Mouse (Mus musculus): ENCODE measurements around the gene Aptx. TPM values are rescaled to one million over a fixed set of nuclear protein-coding genes. Genes with fewer than 3 reads are reported as not detected.
A peak's percentile ranks its signal among the peaks of the same experiment; 100 is the strongest.

The Aptx gene
- 10 to 100 TPM; 12.9 to 13.0 TPM for total RNA-seq (2021)
- long read RNA-seq, experiment 1, full-length matches to known transcripts, result 4 of 16 reads
- long read RNA-seq, experiment 1, partial matches to known transcripts, result 5 of 16 reads
- long read RNA-seq, experiment 1, other reads (novel, unspliced or antisense), result 7 of 16 reads
- long read RNA-seq, experiment 2, full-length matches to known transcripts, result 5 of 13 reads
- long read RNA-seq, experiment 2, partial matches to known transcripts, result 6 of 13 reads
- long read RNA-seq, experiment 2, other reads (novel, unspliced or antisense), result 2 of 13 reads

GRCm38 (mm10) chr4:40702797-40703709 is at the start of gene Aptx:
Aptx (minus strand) TSS chr4:40703194.
- intact Hi-C loops (cut with DNase I; ENCODE audit: low total_unique reads), result no loop called here
- DNase-seq, result peak; percentile 93

GRCm38 (mm10) chr4:40735351-40735750 is 32.4 kb upstream of the Aptx start:
- DNase-seq, result no peak
- intact Hi-C loops (cut with DNase I; ENCODE audit: low total_unique reads), result no loop called here

- no peak for DNase-seq
- intact Hi-C loops (cut with DNase I; ENCODE audit: low total_unique reads), result no loop called here
Observed at GRCm38 (mm10) chr4:40731262-40731661, 28.3 kb upstream of the Aptx start.

GRCm38 (mm10) chr4:40727247-40727646 is 24.3 kb upstream of the Aptx start:
- intact Hi-C loops (cut with DNase I; ENCODE audit: low total_unique reads), result no loop called here
- DNase-seq, result no peak

GRCm38 (mm10) chr4:40725554-40725953 is 22.6 kb upstream of the Aptx start:
- no peak for DNase-seq
- intact Hi-C loops (cut with DNase I; ENCODE audit: low total_unique reads), result no loop called here

GRCm38 (mm10) chr4:40725141-40725540 is 22.1 kb upstream of the Aptx start:
- no peak for DNase-seq
- intact Hi-C loops (cut with DNase I; ENCODE audit: low total_unique reads), result no loop called here

- intact Hi-C loops (cut with DNase I; ENCODE audit: low total_unique reads), result no loop called here
Observed at GRCm38 (mm10) chr4:40722687-40723460, 19.9 kb upstream of the Aptx start.

GRCm38 (mm10) chr4:40722011-40722666 is 19.1 kb upstream of the Aptx start, which contains the start of gene Dnaja1:
Dnaja1 (plus strand) TSS chr4:40722150.
- intact Hi-C loops (cut with DNase I; ENCODE audit: low total_unique reads), result no loop called here
- peak; percentile 98 for DNase-seq

More at GRCm38 (mm10) chr4:40722687-40723460, 19.9 kb upstream of the Aptx start:
- DNase-seq, result peak; percentile 75

GRCm38 (mm10) chr4:40720910-40721309 is 17.9 kb upstream of the Aptx start:
- intact Hi-C loops (cut with DNase I; ENCODE audit: low total_unique reads), result no loop called here
- no peak for DNase-seq

- intact Hi-C loops (cut with DNase I; ENCODE audit: low total_unique reads), result no loop called here
Observed at GRCm38 (mm10) chr4:40717141-40717540, 14.1 kb upstream of the Aptx start.

GRCm38 (mm10) chr4:40703710-40704275 is 799 bp upstream of the Aptx start:
- intact Hi-C loops (cut with DNase I; ENCODE audit: low total_unique reads), result no loop called here
- no peak for DNase-seq

More at GRCm38 (mm10) chr4:40717141-40717540, 14.1 kb upstream of the Aptx start:
- no peak for DNase-seq

- no peak for DNase-seq
- intact Hi-C loops (cut with DNase I; ENCODE audit: low total_unique reads), result no loop called here
Observed at GRCm38 (mm10) chr4:40701796-40702195, 1.2 kb downstream of the Aptx start.

- intact Hi-C loops (cut with DNase I; ENCODE audit: low total_unique reads), result no loop called here
- no peak for DNase-seq
Observed at GRCm38 (mm10) chr4:40700216-40700615, 2.8 kb downstream of the Aptx start.

- intact Hi-C loops (cut with DNase I; ENCODE audit: low total_unique reads), result no loop called here
- DNase-seq, result no peak
Observed at GRCm38 (mm10) chr4:40697059-40697458, 5.9 kb downstream of the Aptx start.

- no peak for DNase-seq
Observed at GRCm38 (mm10) chr4:40691100-40691499, 11.9 kb downstream of the Aptx start.

GRCm38 (mm10) chr4:40683306-40683705 is 19.7 kb downstream of the Aptx start:
- DNase-seq, result no peak
- intact Hi-C loops (cut with DNase I; ENCODE audit: low total_unique reads), result loop anchor here (5.0 kb wide), 1 partner anchor 381 kb away; no protein-coding TSS in a partner anchor

More at GRCm38 (mm10) chr4:40691100-40691499, 11.9 kb downstream of the Aptx start:
- intact Hi-C loops (cut with DNase I; ENCODE audit: low total_unique reads), result no loop called here

- DNase-seq, result no peak
- intact Hi-C loops (cut with DNase I; ENCODE audit: low total_unique reads), result loop anchor here (5.0 kb wide), 1 partner anchor 380 kb away; no protein-coding TSS in a partner anchor
Observed at GRCm38 (mm10) chr4:40682359-40682758, 20.6 kb downstream of the Aptx start.

GRCm38 (mm10) chr4:40681908-40682307 is 21.1 kb downstream of the Aptx start:
- DNase-seq, result no peak
- intact Hi-C loops (cut with DNase I; ENCODE audit: low total_unique reads), result loop anchor here (5.0 kb wide), 1 partner anchor 380 kb away; no protein-coding TSS in a partner anchor
